Mouse (Mus musculus) liver, embryonic 14.5 days (tissue): ENCODE measurements around the gene Rassf7. TPM values are rescaled to one million over a fixed set of nuclear protein-coding genes. Genes with fewer than 3 reads are reported as not detected.

ENCODE experiments used
- ATAC-seq: fragments of 200-750 bp; cut with Nextera tagmentation; 2 replicates; pipeline ENCODE4 v1.8.0; 2017; ENCODE audit warnings: moderate number of reproducible peaks, mild to moderate bottlenecking, moderate library complexity; ENCODE audit not compliant: insufficient read depth
- DNase-seq, 3 experiments: peaks; one replicate each; pipeline ENCODE4 v3.0.0-alpha.2; 2012 to 2013; ENCODE audit warnings: low read depth in 3 of 3, low spot score in 3 of 3
- H3K27ac ChIP-seq: fragments of 300-500 bp; sonication (generic); 2 replicates; pipeline ENCODE4 v1.5.1; 2014; ENCODE audit warnings: moderate library complexity, mild to moderate bottlenecking, control low read depth, inconsistent platforms
- H3K27me3 ChIP-seq: fragments of 300-500 bp; sonication (generic); 2 replicates; pipeline ENCODE4 v1.6.1; 2014; ENCODE audit warnings: mild to moderate bottlenecking, low read length, moderate library complexity; ENCODE audit not compliant: control insufficient read depth, insufficient read depth
- H3K36me3 ChIP-seq: fragments of 300-500 bp; sonication (generic); replicated peaks from 2 replicates; pipeline ENCODE4 v1.6.1; 2014; ENCODE audit warnings: low read depth; ENCODE audit not compliant: control insufficient read depth, insufficient read depth
- H3K4me1 ChIP-seq, 2 experiments: fragments of 200-500 bp in 1 of 2; fragments of 300-500 bp in 1 of 2; sonication (generic) in 1 of 2; replicated peaks; 2 replicates each; pipeline ENCODE4 v1.6.1; 2012 to 2014; ENCODE audit warnings: antibody characterized with exemption in 1 of 2, inconsistent platforms in 1 of 2, low read length in 1 of 2; ENCODE audit not compliant: control insufficient read depth in 2 of 2, insufficient read depth in 2 of 2
- H3K4me2 ChIP-seq: fragments of 300-500 bp; sonication (generic); 2 replicates; pipeline ENCODE4 v1.6.1; 2014; ENCODE audit warnings: low read depth, mild to moderate bottlenecking, control low read depth, moderate library complexity
- H3K4me3 ChIP-seq, 2 experiments: fragments of 200-500 bp in 1 of 2; fragments of 300-500 bp in 1 of 2; sonication (generic) in 1 of 2; 2 replicates each; pipeline ENCODE4 v1.5.1; 2012 to 2014; ENCODE audit warnings: low read depth in 2 of 2, low read length in 2 of 2, mild to moderate bottlenecking in 2 of 2, control low read depth in 1 of 2, inconsistent platforms in 1 of 2, moderate library complexity in 1 of 2; ENCODE audit not compliant: insufficient read depth in 1 of 2
- H3K9ac ChIP-seq: fragments of 300-500 bp; sonication (generic); replicated peaks from 2 replicates; pipeline ENCODE4 v1.6.1; 2014; ENCODE audit warnings: mild to moderate bottlenecking, control low read depth, moderate library complexity
- H3K9me3 ChIP-seq: fragments of 300-500 bp; sonication (generic); 2 replicates; pipeline ENCODE4 v1.6.1; 2016; ENCODE audit warnings: low read length, mixed read lengths; ENCODE audit not compliant: control insufficient read depth
- CTCF ChIP-seq: IDR thresholded peaks from 2 replicates; pipeline ENCODE4 v1.5.1; 2016; ENCODE audit warnings: antibody characterized with exemption, low read depth, control low read depth
- EP300 ChIP-seq: IDR thresholded peaks from 2 replicates; pipeline ENCODE4 v1.6.1; 2016; ENCODE audit warnings: antibody characterized with exemption, low read depth
- WGBS: fragments of 180-500 bp; shearing (Covaris S2); extraction: QIAGEN DNeasy Blood & Tissue Kit; methylation state at CpG from one replicate; pipeline ENCODE4 v1.1.7; 2014; ENCODE audit not compliant: insufficient replicate concordance; 5-methylcytosine and 5-hydroxymethylcytosine counted together
- polyA plus RNA-seq, 2 experiments: library from polyadenylated mRNA; depleted of rRNA in 1 of 2; stranded (reverse) in 1 of 2; unstranded in 1 of 2; fragments of >200 nt; fragmentation: Nextera tagmentation in 1 of 2; extraction: Ambion mirVana in 1 of 2; gene quantifications; 2 replicates each; pipeline versions ENCODE4 v1.2.1 to v1.2.3; 2012 to 2014

Rassf7 gene
- polyA plus RNA-seq (2012; rRNA removed) (21.6 and 28.3 TPM in 2 replicates), polyA plus RNA-seq (2014; fragmentation: Nextera tagmentation; extraction: Ambion mirVana) (16.8 and 22.4 TPM in 2 replicates)

- no peaks in the 10 kb centered on the region for H3K9me3 ChIP-seq
- ATAC-seq (peak; percentile 93), DNase-seq (peak; percentile 95 to 97 (median 96))
- no peaks in the 10 kb centered on the region for H3K27me3 ChIP-seq
- TF ChIP-seq CTCF: no peak
- no peak for TF ChIP-seq EP300
- peak within 1 kb of the TSS; percentile 60 to 63 for H3K4me3 ChIP-seq
- H3K4me1 ChIP-seq: peaks cover 21 to 49% of the 10 kb centered on the region in 2 experiments
- WGBS: 4% methylated on average over 40 of the region's 41 CpGs
- H3K27ac ChIP-seq: peak within 1 kb of the TSS; percentile 71
- H3K36me3 ChIP-seq: peaks cover 6% of the 10 kb centered on the region; the same call in 1 of the 2 replicates
- H3K9ac ChIP-seq: peak within 1 kb of the TSS; percentile 64
- peak within 1 kb of the TSS; percentile 74 for H3K4me2 ChIP-seq
These were observed at the start of gene Rassf7 for GRCm38 (mm10) chr7:141215101-141215879. TSS of gene Rassf7 (plus strand) at chr7:141215860.

GRCm38 (mm10) chr7:141167901-141168517, 47.7 kb upstream of the Rassf7 start:
- Histone ChIP-seq H3K4me3 (peak overlapping the region; percentile 67 to 73), H3K9ac (peak overlapping the region; percentile 69), H3K9me3 (no peaks in the 10 kb centered on the region), H3K36me3 (peaks cover 8% of the 10 kb centered on the region), H3K4me2 (peak overlapping the region; percentile 82), H3K4me1 (peaks cover 37 to 42% of the 10 kb centered on the region in 2 experiments), H3K27me3 (no peaks in the 10 kb centered on the region), H3K27ac (peak overlapping the region; percentile 70)
- ATAC-seq (peak; percentile 14; the same call in 1 of the 2 replicates), DNase-seq (peak in 2 of 3 experiments; percentile 41 to 54)
- TF ChIP-seq EP300: no peak
- no peak for TF ChIP-seq CTCF
- WGBS: 9% methylated on average over 7 of the region's 7 CpGs

GRCm38 (mm10) chr7:141168518-141168953, 47.1 kb upstream of the Rassf7 start:
- Histone ChIP-seq H3K27ac (peak overlapping the region; percentile 70), H3K4me2 (peak overlapping the region; percentile 82), H3K9me3 (no peaks in the 10 kb centered on the region), H3K27me3 (no peaks in the 10 kb centered on the region), H3K9ac (peak overlapping the region; percentile 69), H3K4me3 (peak overlapping the region; percentile 67 to 73), H3K4me1 (peaks cover 40 to 46% of the 10 kb centered on the region in 2 experiments), H3K36me3 (peaks cover 3% of the 10 kb centered on the region)
- under 1% methylated on average over 22 of the region's 22 CpGs for WGBS
- ATAC-seq (peak; percentile 50), DNase-seq (peak; percentile 66 to 79 (median 66))
- no peak for TF ChIP-seq EP300
- TF ChIP-seq CTCF: no peak

- peaks cover 40 to 46% of the 10 kb centered on the region in 2 experiments for H3K4me1 ChIP-seq
- no peak overlapping the region for H3K4me3 ChIP-seq
- no peak for TF ChIP-seq EP300
- no peak for TF ChIP-seq CTCF
- no peak overlapping the region for H3K27ac ChIP-seq
- H3K9me3 ChIP-seq: no peaks in the 10 kb centered on the region
- DNase-seq (no peak), ATAC-seq (no peak)
- no peak overlapping the region for H3K9ac ChIP-seq
- H3K4me2 ChIP-seq: peak overlapping the region; percentile 82
- H3K27me3 ChIP-seq: no peaks in the 10 kb centered on the region
- no peaks in the 10 kb centered on the region for H3K36me3 ChIP-seq
- 91% methylated on average over 1 of the region's 1 CpGs for WGBS
These were observed 46.4 kb upstream of the Rassf7 start for GRCm38 (mm10) chr7:141169300-141169699.

GRCm38 (mm10) chr7:141169866-141170265, 45.8 kb upstream of the Rassf7 start:
- no peaks in the 10 kb centered on the region for H3K36me3 ChIP-seq

More at GRCm38 (mm10) chr7:141169866-141170265, 45.8 kb upstream of the Rassf7 start:
- Histone ChIP-seq H3K4me2 (no peak overlapping the region), H3K27me3 (no peaks in the 10 kb centered on the region), H3K27ac (no peak overlapping the region; the same call in none of the 2 replicates), H3K9ac (no peak overlapping the region), H3K9me3 (no peaks in the 10 kb centered on the region), H3K4me3 (no peak overlapping the region), H3K4me1 (peaks cover 40 to 46% of the 10 kb centered on the region in 2 experiments)
- ATAC-seq (no peak), DNase-seq (no peak)
- TF ChIP-seq EP300 (no peak), CTCF (no peak)
